Mouse (Mus musculus) kidney, adult 2 months (tissue): ENCODE data around the gene Ttc36.

Experiments used
- CTCF ChIP-seq: fragments of 200-500 bp; conservative IDR thresholded peaks from 2 replicates; pipeline ENCODE4 v1.5.1; 2011; ENCODE audit warnings: low read depth, mild to moderate bottlenecking, control low read depth, low read length, moderate library complexity, mixed read lengths; ENCODE audit not compliant: insufficient read depth, insufficient read length
- POLR2A ChIP-seq: fragments of 200-500 bp; IDR thresholded peaks from one replicate; pipeline ENCODE4 v1.6.1; 2011; ENCODE audit warnings: low read depth, low read length, control low read depth

- TF ChIP-seq POLR2A (no peak), CTCF (no peak)
Observed at GRCm38 (mm10) chr9:44760873-44761272, 42.0 kb downstream of the Ttc36 start.
